Mouse (Mus musculus): Measurements from ENCODE around the gene Trip6.

DNA sequence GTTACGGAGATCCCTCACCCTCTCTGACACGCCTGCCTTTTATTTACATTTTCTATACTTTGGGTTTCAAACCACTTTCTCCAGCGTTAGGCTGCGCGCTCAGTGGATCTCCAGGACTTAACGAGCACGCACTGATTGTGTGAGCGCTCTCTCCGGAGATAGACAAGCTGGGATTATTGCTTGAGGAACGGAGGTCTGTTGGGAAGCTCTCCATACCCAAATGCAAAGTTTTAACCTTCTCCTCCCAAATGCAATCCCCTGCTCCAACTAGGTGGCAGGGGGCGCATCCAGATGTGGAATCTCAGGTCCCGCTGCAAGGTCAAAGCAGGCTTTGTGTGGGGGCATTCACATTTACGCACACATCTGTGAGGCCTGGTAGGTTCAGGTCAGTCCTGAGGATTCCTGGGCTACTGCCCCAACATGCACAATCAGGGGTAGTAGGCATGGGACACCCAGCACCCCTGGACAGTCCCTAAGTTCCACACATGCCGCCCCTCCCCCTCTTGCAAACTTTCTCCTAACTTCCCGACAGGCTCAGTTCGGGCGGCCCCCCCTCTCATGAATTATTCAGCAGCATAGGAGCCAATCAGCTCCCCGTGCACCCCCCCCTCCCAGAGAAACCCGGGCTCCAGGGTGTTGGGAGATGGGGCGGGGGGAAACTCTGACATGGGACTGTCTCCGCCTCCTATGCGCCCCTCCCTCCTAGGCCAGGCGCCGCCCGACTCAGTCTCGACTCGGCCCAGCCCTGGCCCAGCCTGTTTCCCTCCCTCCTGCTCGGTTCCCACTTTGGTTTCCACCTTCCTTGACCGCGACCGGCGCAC is 35.4 kb upstream of the Trip6 start, which contains the start of gene Ephb4:
- no peak for TF ChIP-seq CTCF (IDR thresholded peaks at IDR 0.05; ENCODE audit: borderline replicate concordance, insufficient read depth, low read length)
- peak; percentile 94 for TF ChIP-seq POLR2A (IDR thresholded peaks at IDR 0.05; ENCODE audit: low read depth, low read length)
